Mouse (Mus musculus) intestine, embryonic 16.5 days (tissue): ENCODE results near the gene Pglyrp1. TPM values are rescaled to one million over a fixed set of nuclear protein-coding genes. Genes with fewer than 3 reads are reported as not detected.

Source experiments
- ATAC-seq: fragments of 200-750 bp; cut with Nextera tagmentation; 2 replicates; pipeline ENCODE4 v1.8.0; 2017; ENCODE audit warnings: moderate TSS enrichment, moderate library complexity
- H3K27ac ChIP-seq: fragments of 300-500 bp; sonication (generic); 2 replicates; pipeline ENCODE4 v1.5.1; 2014; ENCODE audit warnings: mild to moderate bottlenecking, low read length
- H3K27me3 ChIP-seq: fragments of 300-500 bp; sonication (generic); replicated peaks from 2 replicates; pipeline ENCODE4 v1.6.1; 2014; ENCODE audit warnings: low read length, control low read depth, mixed read lengths; ENCODE audit not compliant: control insufficient read depth, insufficient read depth
- H3K36me3 ChIP-seq: fragments of 300-500 bp; sonication (generic); 2 replicates; pipeline ENCODE4 v1.6.1; 2014; ENCODE audit warnings: low read length, control low read depth; ENCODE audit not compliant: control insufficient read depth, insufficient read depth
- H3K4me1 ChIP-seq: fragments of 300-500 bp; sonication (generic); 2 replicates; pipeline ENCODE4 v1.6.1; 2014; ENCODE audit warnings: low read length, control low read depth, mixed read lengths; ENCODE audit not compliant: control insufficient read depth, insufficient read depth
- H3K4me2 ChIP-seq: fragments of 300-500 bp; sonication (generic); 2 replicates; pipeline ENCODE4 v1.6.1; 2014; ENCODE audit warnings: low read depth, low read length, control low read depth
- H3K4me3 ChIP-seq: fragments of 300-500 bp; sonication (generic); 2 replicates; pipeline ENCODE4 v1.5.1; 2014; ENCODE audit warnings: mild to moderate bottlenecking, low read length
- H3K9ac ChIP-seq: fragments of 300-500 bp; sonication (generic); 2 replicates; pipeline ENCODE4 v1.6.1; 2014; ENCODE audit warnings: low read depth, low read length
- H3K9me3 ChIP-seq: fragments of 300-500 bp; sonication (generic); 2 replicates; pipeline ENCODE4 v1.6.1; 2016; ENCODE audit warnings: low read length, control low read depth; ENCODE audit not compliant: control insufficient read depth
- WGBS: fragments of 180-500 bp; shearing (Covaris S2); extraction: QIAGEN DNeasy Blood & Tissue Kit; methylation state at CpG from one replicate; pipeline ENCODE4 v1.1.7; 2014; 5-methylcytosine and 5-hydroxymethylcytosine counted together
- polyA plus RNA-seq: library from polyadenylated mRNA; unstranded; fragments of >200 nt; fragmentation: Nextera tagmentation; extraction: Ambion mirVana; gene quantifications from 2 replicates; pipeline ENCODE4 v1.2.1, GENCODE M21; 2015

The Pglyrp1 gene
- polyA plus RNA-seq, 1 experiment from 2014 or later: 101 TPM

GRCm38 (mm10) chr7:18922807-18923206, 51.7 kb downstream of the Pglyrp1 start:
- 46% methylated on average over 5 of the region's 5 CpGs for WGBS
- ATAC-seq: no peak
- peaks cover 46% of the 10 kb centered on the region for H3K27me3 ChIP-seq
- H3K4me1 ChIP-seq: peaks cover 7% of the 10 kb centered on the region; the same call in 1 of the 2 replicates
- no peaks in the 10 kb centered on the region for H3K36me3 ChIP-seq
- no peak overlapping the region for H3K9ac ChIP-seq
- H3K4me2 ChIP-seq: no peak overlapping the region
- no peaks in the 10 kb centered on the region for H3K9me3 ChIP-seq
- no peak overlapping the region for H3K4me3 ChIP-seq
- H3K27ac ChIP-seq: no peak overlapping the region

- Histone ChIP-seq H3K4me1 (peaks cover 7% of the 10 kb centered on the region; the same call in 1 of the 2 replicates), H3K27ac (no peak overlapping the region), H3K4me3 (no peak overlapping the region), H3K36me3 (no peaks in the 10 kb centered on the region), H3K9me3 (no peaks in the 10 kb centered on the region), H3K27me3 (peaks cover 46% of the 10 kb centered on the region), H3K4me2 (no peak overlapping the region), H3K9ac (no peak overlapping the region)
- no peak for ATAC-seq
- WGBS: 70% methylated on average over 11 of the region's 11 CpGs
These were observed 52.1 kb downstream of the Pglyrp1 start for GRCm38 (mm10) chr7:18923267-18923666.

- no peaks in the 10 kb centered on the region for H3K36me3 ChIP-seq
- H3K27ac ChIP-seq: no peak overlapping the region
- ATAC-seq: no peak
- H3K9ac ChIP-seq: no peak overlapping the region
- peaks cover 7% of the 10 kb centered on the region; the same call in 1 of the 2 replicates for H3K4me1 ChIP-seq
- peaks cover 46% of the 10 kb centered on the region for H3K27me3 ChIP-seq
- H3K4me3 ChIP-seq: no peak overlapping the region
- H3K9me3 ChIP-seq: no peaks in the 10 kb centered on the region
- 33% methylated on average over 4 of the region's 4 CpGs for WGBS
- H3K4me2 ChIP-seq: no peak overlapping the region
These were observed 52.6 kb downstream of the Pglyrp1 start for GRCm38 (mm10) chr7:18923711-18924191.

GRCm38 (mm10) chr7:18924321-18924720, 53.2 kb downstream of the Pglyrp1 start:
- no peaks in the 10 kb centered on the region for H3K36me3 ChIP-seq
- no peak overlapping the region for H3K4me3 ChIP-seq
- peaks cover 46% of the 10 kb centered on the region for H3K27me3 ChIP-seq
- no peak for ATAC-seq
- no peak overlapping the region for H3K4me2 ChIP-seq
- WGBS: 9% methylated on average over 8 of the region's 8 CpGs
- no peak overlapping the region for H3K9ac ChIP-seq
- no peak overlapping the region for H3K27ac ChIP-seq
- H3K9me3 ChIP-seq: no peaks in the 10 kb centered on the region
- peaks cover 7% of the 10 kb centered on the region; the same call in 1 of the 2 replicates for H3K4me1 ChIP-seq

GRCm38 (mm10) chr7:18925162-18925938, 54.2 kb downstream of the Pglyrp1 start, which contains the start of gene Nova2:
Nova2 (plus strand) TSS chr7:18925888.
- H3K9ac ChIP-seq: peak within 1 kb of the TSS; percentile 67
- H3K9me3 ChIP-seq: no peaks in the 10 kb centered on the region
- peaks cover 7% of the 10 kb centered on the region; the same call in 1 of the 2 replicates for H3K4me1 ChIP-seq
- H3K27ac ChIP-seq: no peak within 1 kb of the TSS
- no peaks in the 10 kb centered on the region for H3K36me3 ChIP-seq
- peak; percentile 92 for ATAC-seq
- WGBS: under 1% methylated on average over 32 of the region's 45 CpGs
- peak within 1 kb of the TSS; percentile 87 for H3K4me2 ChIP-seq
- H3K4me3 ChIP-seq: peak within 1 kb of the TSS; percentile 58
- H3K27me3 ChIP-seq: peaks cover 46% of the 10 kb centered on the region

GRCm38 (mm10) chr7:18926041-18926790, 55.1 kb downstream of the Pglyrp1 start:
- Histone ChIP-seq H3K4me2 (peak overlapping the region; percentile 87), H3K27ac (no peak overlapping the region), H3K4me1 (peaks cover 7% of the 10 kb centered on the region; the same call in 1 of the 2 replicates), H3K9ac (peak overlapping the region; percentile 67), H3K36me3 (no peaks in the 10 kb centered on the region), H3K27me3 (peaks cover 46% of the 10 kb centered on the region), H3K9me3 (no peaks in the 10 kb centered on the region), H3K4me3 (peak overlapping the region; percentile 58)
- 2% methylated on average over 38 of the region's 42 CpGs for WGBS
- ATAC-seq: 0 out of 2 replicates have a peak, but pooled peaks have one; percentile 19

GRCm38 (mm10) chr7:18926911-18927310, 55.8 kb downstream of the Pglyrp1 start:
- no peak overlapping the region for H3K9ac ChIP-seq
- H3K4me2 ChIP-seq: peak overlapping the region; percentile 87; the same call in 1 of the 2 replicates
- peaks cover 7% of the 10 kb centered on the region; the same call in 1 of the 2 replicates for H3K4me1 ChIP-seq
- no peaks in the 10 kb centered on the region for H3K9me3 ChIP-seq
- H3K27ac ChIP-seq: peak overlapping the region; percentile 33; the same call in 1 of the 2 replicates
- no peaks in the 10 kb centered on the region for H3K36me3 ChIP-seq
- H3K27me3 ChIP-seq: peaks cover 44% of the 10 kb centered on the region
- peak overlapping the region; percentile 58 for H3K4me3 ChIP-seq
- 0 out of 2 replicates have a peak, but pooled peaks have one; percentile 7 for ATAC-seq
- WGBS: 36% methylated on average over 6 of the region's 6 CpGs

- WGBS: 46% methylated on average over 3 of the region's 3 CpGs
- peaks cover 40% of the 10 kb centered on the region for H3K27me3 ChIP-seq
- no peaks in the 10 kb centered on the region for H3K9me3 ChIP-seq
- no peak overlapping the region for H3K27ac ChIP-seq
- no peak overlapping the region for H3K9ac ChIP-seq
- H3K4me3 ChIP-seq: no peak overlapping the region
- H3K4me1 ChIP-seq: peaks cover 7% of the 10 kb centered on the region; the same call in 1 of the 2 replicates
- no peak overlapping the region for H3K4me2 ChIP-seq
- H3K36me3 ChIP-seq: no peaks in the 10 kb centered on the region
- no peak for ATAC-seq
These were observed 56.6 kb downstream of the Pglyrp1 start for GRCm38 (mm10) chr7:18927759-18928158.
